Comparison of ENCODE assay signal across 8 mouse cellular contexts in genomic region chr16:41533686-41534085, GRCm38 (mm10).
DNase-seq lines count a peak whose midpoint lies in the region; ATAC-seq and TF ChIP-seq lines count a peak whose summit lies in the region.

No protein-coding gene starts in this region.

- no peak for TF ChIP-seq CTCF in forebrain, postnatal 0 days (IDR thresholded peaks at IDR 0.05; ENCODE audit: low read depth)

- peak overlapping the region; percentile 61 for H3K4me3 ChIP-seq in heart, embryonic 15.5 days
- peak overlapping the region; percentile 51 for H3K4me3 ChIP-seq in forebrain, postnatal 0 days (ENCODE audit: low read depth, low read length)
- peak overlapping the region; percentile 64 for H3K4me3 ChIP-seq in midbrain, embryonic 14.5 days (replicated peaks; ENCODE audit: low read depth, low read length)

- ATAC-seq in heart, embryonic 15.5 days (replicated peaks; ENCODE audit: insufficient number of reproducible peaks, insufficient read depth, low FRiP score, low read depth) = no peak
- no peak for ATAC-seq in forebrain, postnatal 0 days
- no peak for ATAC-seq in midbrain, embryonic 14.5 days (ENCODE audit: low FRiP score, low TSS enrichment)

- H3K4me1 ChIP-seq in heart, embryonic 15.5 days (replicated peaks) = no peaks in the 10 kb centered on the region; the same call in 1 of the 2 replicates
- H3K4me1 ChIP-seq in forebrain, postnatal 0 days (ENCODE audit: insufficient read depth) = no peaks in the 10 kb centered on the region
- H3K4me1 ChIP-seq in midbrain, embryonic 14.5 days (ENCODE audit: control insufficient read depth, insufficient read depth, low read length) = peaks cover 11% of the 10 kb centered on the region

- H3K27ac ChIP-seq in heart, embryonic 15.5 days = no peak overlapping the region
- peak overlapping the region; percentile 76; the same call in 1 of the 2 replicates for H3K27ac ChIP-seq in forebrain, postnatal 0 days (ENCODE audit: low read depth, low read length)
- H3K27ac ChIP-seq in midbrain, embryonic 14.5 days (replicated peaks; ENCODE audit: low read depth, low read length) = peak overlapping the region; percentile 88

- 0 out of 2 replicates have a peak, but pooled peaks cover 7% of the 10 kb centered on the region for H3K27me3 ChIP-seq in heart, embryonic 15.5 days
- H3K27me3 ChIP-seq in forebrain, postnatal 0 days (ENCODE audit: insufficient read depth, low read length) = no peaks in the 10 kb centered on the region
- no peaks in the 10 kb centered on the region for H3K27me3 ChIP-seq in midbrain, embryonic 14.5 days (ENCODE audit: control insufficient read depth, insufficient read depth, low read length)

- WGBS in heart, embryonic 15.5 days = 13% methylated on average over 6 of the region's 6 CpGs
- 1% methylated on average over 6 of the region's 6 CpGs for WGBS in forebrain, postnatal 0 days
- 2% methylated on average over 6 of the region's 6 CpGs for WGBS in midbrain, embryonic 14.5 days

- H3K4me2 ChIP-seq in heart, embryonic 15.5 days = peak overlapping the region; percentile 96
- H3K4me2 ChIP-seq in forebrain, postnatal 0 days (ENCODE audit: low read depth) = peak overlapping the region; percentile 62
- H3K4me2 ChIP-seq in midbrain, embryonic 14.5 days (ENCODE audit: low read length) = peak overlapping the region; percentile 76

- intact Hi-C loops in heart, postnatal 25 days (cut with DNase I) = no loop called here

- no peaks in the 10 kb centered on the region for H3K9me3 ChIP-seq in heart, embryonic 15.5 days (replicated peaks)
- H3K9me3 ChIP-seq in forebrain, postnatal 0 days (ENCODE audit: low read length) = no peaks in the 10 kb centered on the region
- no peaks in the 10 kb centered on the region for H3K9me3 ChIP-seq in midbrain, embryonic 14.5 days (ENCODE audit: control insufficient read depth, low read length)

- no peaks in the 10 kb centered on the region for H3K36me3 ChIP-seq in heart, embryonic 15.5 days
- H3K36me3 ChIP-seq in forebrain, postnatal 0 days (ENCODE audit: insufficient read depth) = no peaks in the 10 kb centered on the region
- no peaks in the 10 kb centered on the region for H3K36me3 ChIP-seq in midbrain, embryonic 14.5 days (ENCODE audit: control insufficient read depth, insufficient read depth, low read length)

- no peak for DNase-seq in heart, postnatal 25 days (ENCODE audit: low spot score)
- peak; percentile 60 to 61 for DNase-seq in cerebellum, postnatal 14 days
- peak; percentile 55 for DNase-seq in forebrain, postnatal 0 days
- DNase-seq in midbrain, embryonic 14.5 days = peak; percentile 44
- DNase-seq in spleen, postnatal 4 days (ENCODE audit: low spot score in 2 of 2) = no peak
- DNase-seq in frontal cortex, postnatal 36 days (ENCODE audit: low spot score in 2 of 2) = no peak
- DNase-seq in thymus, postnatal 14 days = no peak

- no peak overlapping the region for H3K9ac ChIP-seq in heart, embryonic 15.5 days
- peak overlapping the region; percentile 61 for H3K9ac ChIP-seq in forebrain, postnatal 0 days
- H3K9ac ChIP-seq in midbrain, embryonic 14.5 days (replicated peaks; ENCODE audit: low read length) = peak overlapping the region; percentile 74

Comparison
In these comparisons a context has a peak if more than half of its experiments do, and no peak if none do; other contexts are left out.
1. DNase-seq: peak in cerebellum, postnatal 14 days (2 of 2), forebrain, postnatal 0 days (single experiment) and midbrain, embryonic 14.5 days (single experiment); none in heart, postnatal 25 days (single experiment), spleen, postnatal 4 days (0 of 2), frontal cortex, postnatal 36 days (0 of 2) and thymus, postnatal 14 days (single experiment).
2. Peak in every context shown above with its lines, with median percentiles within 50 percentile points of each other: H3K4me2 ChIP-seq and H3K4me3 ChIP-seq.